Mouse (Mus musculus): ENCODE measurements around the gene Acnat2. TPM values are rescaled to one million over a fixed set of nuclear protein-coding genes. Genes with fewer than 3 reads are reported as not detected.
"Not testable (repeated sequence)": the region's sequence is repeated elsewhere in the genome, so short reads cannot be mapped to it uniquely, and the experiment has no call there.

Acnat2 gene
- 0.94 and 1.2 TPM in 2 replicates for polyA plus RNA-seq (2015; fragmentation: Nextera tagmentation; extraction: Ambion mirVana)

DNA sequence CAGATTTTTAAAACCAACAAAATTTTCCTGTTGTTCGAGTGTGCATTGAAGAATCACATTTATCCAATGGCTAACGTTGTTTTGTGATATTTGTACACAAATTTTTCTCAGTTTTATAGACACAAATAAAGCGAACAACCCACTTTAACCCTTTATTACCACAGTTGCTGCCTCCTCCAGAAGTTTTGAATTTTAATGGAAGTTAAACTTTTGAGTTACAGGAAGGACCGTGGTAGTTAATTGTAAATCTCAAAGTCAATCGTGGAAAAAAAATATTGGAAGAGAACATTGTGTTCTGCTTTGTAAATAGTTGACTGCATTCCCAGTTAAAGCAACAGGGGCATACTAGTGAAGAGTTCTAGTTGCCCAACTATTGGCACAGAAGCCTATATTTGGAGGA is at the start of gene Acnat2:
Acnat2 (minus strand) TSS at position 195 of the 400 bp plus-strand sequence.
- not testable (repeated sequence) for H3K4me1 ChIP-seq; H3K9me3 ChIP-seq (replicated peaks); H3K27ac ChIP-seq; H3K4me3 ChIP-seq (replicated peaks); H3K27me3 ChIP-seq; H3K4me2 ChIP-seq; H3K9ac ChIP-seq; ATAC-seq (replicated peaks; ENCODE audit: low FRiP score); H3K36me3 ChIP-seq
- WGBS = 82% methylated on average over 5 of the region's 5 CpGs

DNA sequence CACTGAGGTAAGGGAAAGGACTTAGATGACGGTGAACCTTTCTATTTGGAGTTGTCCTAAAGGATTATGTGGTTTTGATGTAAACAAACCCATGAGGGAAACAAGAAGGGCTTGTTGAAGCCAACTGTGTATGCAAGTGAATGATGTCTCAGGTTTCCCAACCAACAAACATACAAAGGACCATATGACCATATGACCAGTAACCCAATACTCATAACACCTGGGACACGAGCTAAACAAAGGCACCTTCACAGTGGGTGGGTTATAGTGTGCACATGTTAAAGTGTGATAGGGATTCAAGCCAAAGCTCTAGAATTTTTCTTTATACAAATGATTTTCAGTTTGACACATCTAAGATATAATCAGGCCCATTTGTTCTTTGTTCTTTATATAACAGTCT is 48.2 kb upstream of the Acnat2 start:
- 67% methylated on average over 2 of the region's 2 CpGs for WGBS

DNA sequence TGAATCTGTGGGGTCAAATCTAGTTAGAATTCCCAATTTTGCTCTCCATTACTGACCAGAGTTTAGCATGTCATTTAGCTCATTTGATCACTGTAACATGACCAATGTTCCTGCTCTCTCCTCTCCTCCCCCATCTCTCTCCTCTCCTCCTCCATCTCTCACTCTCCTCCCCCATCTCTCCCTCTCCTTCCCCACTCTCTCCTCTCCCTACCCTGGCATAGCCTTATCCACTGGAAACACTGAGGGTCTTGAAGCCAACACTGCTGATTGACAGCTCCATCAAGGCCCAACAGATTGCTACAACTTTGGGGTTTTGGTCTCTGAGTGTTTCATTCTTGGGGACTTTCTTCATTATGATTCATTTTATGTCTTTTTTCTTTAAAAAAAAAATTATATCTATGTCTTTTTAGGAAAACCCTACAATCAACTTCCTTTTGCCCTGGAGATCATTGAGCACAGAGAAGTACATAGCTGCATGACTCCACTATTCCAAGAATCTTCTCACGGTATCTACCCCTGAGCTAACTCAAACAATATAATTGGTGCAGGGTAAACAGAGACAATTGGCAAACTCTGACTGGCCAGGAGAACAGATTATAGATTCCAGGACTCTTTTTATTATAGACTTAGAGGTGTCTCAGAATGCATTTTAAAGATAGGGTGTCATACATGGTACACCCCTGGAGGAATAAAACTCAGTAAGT is 44.0 kb upstream of the Acnat2 start:
- 91% methylated on average over 1 of the region's 1 CpGs for WGBS
- Histone ChIP-seq H3K27ac (no peak overlapping the region), H3K4me3 (replicated peaks) (no peak overlapping the region), H3K27me3 (no peaks in the 10 kb centered on the region), H3K9ac (no peak overlapping the region), H3K4me2 (no peak overlapping the region), H3K9me3 (replicated peaks) (no peaks in the 10 kb centered on the region), H3K4me1 (no peaks in the 10 kb centered on the region), H3K36me3 (no peaks in the 10 kb centered on the region)
- ATAC-seq (replicated peaks; ENCODE audit: low FRiP score) = no peak

More for the DNA sequence above, 48.2 kb upstream of the Acnat2 start:
- H3K9me3 ChIP-seq (replicated peaks) = no peaks in the 10 kb centered on the region
- no peak overlapping the region for H3K9ac ChIP-seq
- no peaks in the 10 kb centered on the region for H3K4me1 ChIP-seq
- no peak for ATAC-seq (replicated peaks; ENCODE audit: low FRiP score)
- no peak overlapping the region for H3K4me2 ChIP-seq
- H3K27ac ChIP-seq = no peak overlapping the region
- no peaks in the 10 kb centered on the region for H3K36me3 ChIP-seq
- no peaks in the 10 kb centered on the region for H3K27me3 ChIP-seq
- H3K4me3 ChIP-seq (replicated peaks) = no peak overlapping the region

DNA sequence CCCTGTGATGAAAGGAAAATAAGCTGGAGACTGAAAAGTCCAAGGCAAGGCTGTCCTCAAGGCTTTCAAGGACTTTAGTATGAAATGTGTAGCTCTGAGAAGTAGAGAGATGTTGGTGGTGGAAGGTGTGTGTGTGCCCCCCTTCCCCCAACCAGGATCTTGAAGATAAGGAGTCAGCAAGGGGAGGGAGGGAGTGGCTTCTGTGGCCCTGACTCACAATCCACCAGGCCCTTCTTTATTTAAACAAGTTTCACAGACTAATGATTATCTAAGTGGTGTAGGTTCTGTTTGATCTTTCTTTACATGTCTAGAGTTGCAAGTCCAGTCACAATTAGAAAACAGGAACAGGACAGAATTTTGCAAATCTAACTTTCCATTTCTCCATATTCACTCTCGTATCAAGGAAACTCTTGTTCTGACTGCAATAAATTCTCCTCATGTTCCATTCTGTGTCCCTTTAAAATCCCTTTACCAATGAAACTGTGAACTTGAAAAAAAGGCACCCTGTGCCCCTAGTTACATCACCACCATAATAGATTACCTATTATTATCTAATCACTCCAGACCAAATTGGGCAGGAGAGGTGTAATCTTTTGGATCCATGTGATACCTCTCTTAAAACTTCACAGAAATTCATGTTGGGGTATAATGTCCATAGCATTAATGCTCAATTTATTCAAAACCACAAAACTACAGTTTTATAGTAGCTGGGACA is 43.3 kb upstream of the Acnat2 start:
- not testable (repeated sequence) for H3K27ac ChIP-seq; H3K9ac ChIP-seq; H3K27me3 ChIP-seq; H3K4me2 ChIP-seq; H3K4me3 ChIP-seq (replicated peaks); H3K36me3 ChIP-seq; H3K4me1 ChIP-seq; H3K9me3 ChIP-seq (replicated peaks)
- ATAC-seq (replicated peaks; ENCODE audit: low FRiP score) = 0 out of 2 replicates have a peak, but pooled peaks have one; percentile 6
- 72% methylated on average over 1 of the region's 1 CpGs for WGBS

DNA sequence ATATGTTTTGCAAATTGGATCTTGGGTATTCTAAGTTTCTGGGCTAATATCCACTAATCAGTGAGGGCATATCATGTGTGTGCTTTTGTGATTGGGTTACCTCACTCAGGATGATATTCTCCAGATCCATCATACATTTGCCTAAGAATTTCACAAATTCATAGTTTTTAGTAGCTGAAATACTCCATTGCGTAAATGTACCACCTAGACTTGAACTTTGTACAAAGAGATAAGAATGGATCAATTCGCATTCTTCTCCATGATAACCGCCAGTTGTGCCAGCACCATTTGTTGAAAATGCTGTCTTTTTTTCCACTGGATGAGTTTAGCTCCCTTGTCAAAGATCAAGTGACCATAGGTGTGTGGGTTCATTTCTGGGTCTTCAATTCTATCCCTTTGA is 29.0 kb upstream of the Acnat2 start:
- WGBS = 96% methylated on average over 3 of the region's 3 CpGs
- not testable (repeated sequence) for H3K9ac ChIP-seq; H3K4me2 ChIP-seq; ATAC-seq (replicated peaks; ENCODE audit: low FRiP score); H3K27ac ChIP-seq; H3K4me3 ChIP-seq (replicated peaks); H3K9me3 ChIP-seq (replicated peaks); H3K36me3 ChIP-seq; H3K27me3 ChIP-seq; H3K4me1 ChIP-seq

DNA sequence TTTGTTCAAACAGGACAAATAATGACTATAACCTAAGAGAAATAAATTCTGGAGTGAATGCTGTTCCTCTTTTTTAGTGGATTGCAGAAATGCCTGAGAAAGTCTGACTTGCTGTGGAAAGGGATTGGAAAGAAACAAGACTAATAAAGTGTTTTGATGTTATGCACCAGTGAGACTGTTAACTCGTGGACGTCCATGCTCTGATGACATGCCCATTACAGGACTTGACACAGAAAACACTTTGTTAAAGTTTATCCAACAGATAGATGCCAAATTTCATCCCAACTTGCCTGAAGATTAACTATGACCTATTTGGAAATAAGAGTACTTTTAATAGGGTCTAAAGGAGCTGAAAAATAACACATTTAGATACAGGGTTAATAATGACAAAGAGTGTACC is 2.2 kb upstream of the Acnat2 start:
- 52% methylated on average over 2 of the region's 2 CpGs for WGBS
- not testable (repeated sequence) for H3K9ac ChIP-seq; H3K36me3 ChIP-seq; ATAC-seq (replicated peaks; ENCODE audit: low FRiP score); H3K27ac ChIP-seq; H3K27me3 ChIP-seq; H3K4me2 ChIP-seq; H3K4me3 ChIP-seq (replicated peaks); H3K9me3 ChIP-seq (replicated peaks); H3K4me1 ChIP-seq

DNA sequence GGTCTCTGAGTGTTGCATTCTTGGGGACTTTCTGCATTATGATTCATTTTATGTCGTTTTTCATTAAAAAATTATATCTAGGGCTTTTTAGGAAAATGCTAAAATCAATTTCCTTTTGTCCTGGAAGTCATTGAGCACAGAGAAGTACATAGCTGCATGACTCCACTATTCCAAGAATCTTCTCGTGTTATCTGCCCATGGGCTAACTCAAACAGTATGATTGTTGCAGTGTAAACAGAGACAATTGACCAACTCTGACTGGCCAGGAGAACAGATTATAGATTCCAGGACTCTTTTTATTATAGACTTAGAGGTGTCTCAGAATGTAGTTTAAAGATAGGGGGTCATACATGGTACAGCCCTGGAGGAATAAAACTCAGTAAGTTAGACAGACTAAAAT is 21.1 kb downstream of the Acnat2 start:
- no peaks in the 10 kb centered on the region for H3K4me1 ChIP-seq
- H3K4me3 ChIP-seq (replicated peaks) = no peak overlapping the region
- WGBS = 64% methylated on average over 2 of the region's 2 CpGs
- H3K27ac ChIP-seq = no peak overlapping the region
- no peak overlapping the region for H3K4me2 ChIP-seq
- no peaks in the 10 kb centered on the region for H3K36me3 ChIP-seq
- ATAC-seq (replicated peaks; ENCODE audit: low FRiP score) = no peak
- no peaks in the 10 kb centered on the region for H3K9me3 ChIP-seq (replicated peaks)
- H3K27me3 ChIP-seq = no peaks in the 10 kb centered on the region
- H3K9ac ChIP-seq = no peak overlapping the region

DNA sequence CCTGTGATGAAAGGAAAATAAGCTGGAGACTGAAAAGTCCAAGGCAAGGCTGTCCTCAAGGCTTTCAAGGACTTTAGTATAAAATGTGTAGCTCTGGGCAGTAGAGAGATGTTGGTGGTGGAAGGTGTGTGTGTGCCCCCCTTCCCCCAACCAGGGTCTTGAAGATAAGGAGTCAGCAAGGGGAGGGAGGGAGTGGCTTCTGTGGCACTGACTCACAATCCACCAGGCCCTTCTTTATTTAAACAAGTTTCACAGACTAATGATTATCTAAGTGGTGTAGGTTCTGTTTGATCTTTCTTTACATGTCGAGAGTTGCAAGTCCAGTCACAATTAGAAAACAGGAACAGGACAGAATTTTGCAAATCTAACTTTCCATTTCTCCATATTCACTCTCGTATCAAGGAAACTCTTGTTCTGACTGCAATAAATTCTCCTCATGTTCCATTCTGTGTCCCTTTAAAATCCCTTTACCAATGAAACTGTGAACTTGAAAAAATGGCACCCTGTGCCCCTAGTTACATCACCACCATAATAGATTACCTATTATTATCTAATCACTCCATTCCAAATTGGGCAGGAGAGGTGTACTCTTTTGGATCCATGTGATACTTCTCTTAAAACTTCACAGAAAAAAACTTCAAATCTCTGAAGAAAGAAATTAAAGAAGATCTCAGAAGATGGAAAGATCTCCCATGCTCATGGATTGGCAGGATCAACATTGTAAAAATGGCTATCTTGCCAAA is 24.2 kb downstream of the Acnat2 start:
- not testable (repeated sequence) for H3K9me3 ChIP-seq (replicated peaks); H3K36me3 ChIP-seq; H3K4me3 ChIP-seq (replicated peaks); H3K4me2 ChIP-seq; H3K27me3 ChIP-seq; H3K4me1 ChIP-seq; H3K27ac ChIP-seq; H3K9ac ChIP-seq; ATAC-seq (replicated peaks; ENCODE audit: low FRiP score)
- WGBS = 80% methylated on average over 2 of the region's 2 CpGs

DNA sequence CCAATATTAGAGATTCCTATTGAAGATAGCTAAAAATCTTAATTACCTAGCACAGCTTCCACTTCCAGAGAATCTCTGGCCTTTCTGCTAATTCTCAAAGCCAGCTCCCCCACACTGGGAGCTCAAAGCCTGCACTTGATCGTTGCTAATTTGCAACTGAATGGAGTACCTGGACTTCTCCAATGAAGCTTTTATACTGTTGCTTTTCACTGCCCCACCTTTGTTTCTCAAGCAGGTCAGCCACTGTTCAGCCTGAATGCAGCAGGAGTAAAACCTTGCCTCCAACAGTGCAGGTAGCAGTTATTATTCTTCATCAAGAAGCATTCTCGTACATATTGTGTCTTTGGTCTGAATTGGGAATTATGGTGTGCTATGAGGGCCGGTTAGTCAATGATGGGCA is 39.9 kb downstream of the Acnat2 start:
- 80% methylated on average over 3 of the region's 3 CpGs for WGBS
- H3K27ac ChIP-seq; H3K36me3 ChIP-seq; H3K4me1 ChIP-seq; H3K4me3 ChIP-seq (replicated peaks); ATAC-seq (replicated peaks; ENCODE audit: low FRiP score); H3K27me3 ChIP-seq; H3K4me2 ChIP-seq; H3K9ac ChIP-seq: not testable (repeated sequence)
- peaks cover 12% of the 10 kb centered on the region; the same call in 1 of the 2 replicates for H3K9me3 ChIP-seq (replicated peaks)

DNA sequence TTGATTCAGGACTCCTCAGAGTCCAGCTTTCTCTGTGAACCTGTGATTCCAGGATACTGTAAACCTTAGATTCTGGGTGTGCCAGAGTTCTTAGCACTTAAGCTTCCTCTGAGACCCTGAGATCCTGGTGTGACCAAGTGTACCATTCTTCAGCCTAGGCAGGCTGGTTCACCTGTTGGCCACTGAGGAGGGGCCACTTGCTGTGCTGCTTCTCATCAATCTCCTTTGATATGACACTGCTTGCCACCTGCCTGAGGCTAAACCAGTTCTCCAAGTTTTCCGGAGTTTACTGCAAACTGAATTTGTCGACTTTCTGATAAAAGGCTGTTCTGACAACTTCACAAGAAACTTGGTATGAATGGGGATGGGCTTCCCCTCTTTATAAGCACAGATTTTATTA is 50.9 kb downstream of the Acnat2 start:
- H3K27me3 ChIP-seq = no peaks in the 10 kb centered on the region
- no peak overlapping the region for H3K4me3 ChIP-seq (replicated peaks)
- no peaks in the 10 kb centered on the region for H3K4me1 ChIP-seq
- WGBS = 83% methylated on average over 2 of the region's 2 CpGs
- no peak for ATAC-seq (replicated peaks; ENCODE audit: low FRiP score)
- H3K27ac ChIP-seq = no peak overlapping the region
- H3K4me2 ChIP-seq = no peak overlapping the region
- no peaks in the 10 kb centered on the region for H3K9me3 ChIP-seq (replicated peaks)
- H3K9ac ChIP-seq = no peak overlapping the region
- no peaks in the 10 kb centered on the region for H3K36me3 ChIP-seq

DNA sequence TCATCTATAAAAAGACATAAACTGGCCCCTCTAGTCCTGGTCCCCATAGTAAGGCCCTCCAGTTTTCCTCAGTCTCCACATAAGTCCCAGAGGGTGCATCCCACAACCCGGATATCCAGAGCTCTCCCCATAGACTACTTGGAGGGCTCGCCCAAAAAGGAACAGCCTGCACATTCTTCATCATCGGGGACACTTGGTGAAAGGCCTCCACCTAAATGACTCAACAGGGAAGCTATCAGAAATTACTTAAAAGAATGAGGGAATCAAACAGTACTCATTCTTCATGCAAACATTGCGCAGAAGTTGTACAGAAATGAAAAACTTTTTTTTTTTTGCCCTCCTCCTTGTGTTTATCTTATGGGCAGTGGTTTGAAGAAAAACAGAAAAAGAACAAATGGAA is 57.5 kb downstream of the Acnat2 start:
- Histone ChIP-seq H3K27me3 (no peaks in the 10 kb centered on the region), H3K4me2 (no peak overlapping the region), H3K27ac (no peak overlapping the region), H3K4me1 (no peaks in the 10 kb centered on the region), H3K4me3 (replicated peaks) (no peak overlapping the region), H3K9ac (no peak overlapping the region), H3K9me3 (replicated peaks) (no peaks in the 10 kb centered on the region), H3K36me3 (no peaks in the 10 kb centered on the region)
- ATAC-seq (replicated peaks; ENCODE audit: low FRiP score) = no peak
- 92% methylated on average over 4 of the region's 4 CpGs for WGBS

DNA sequence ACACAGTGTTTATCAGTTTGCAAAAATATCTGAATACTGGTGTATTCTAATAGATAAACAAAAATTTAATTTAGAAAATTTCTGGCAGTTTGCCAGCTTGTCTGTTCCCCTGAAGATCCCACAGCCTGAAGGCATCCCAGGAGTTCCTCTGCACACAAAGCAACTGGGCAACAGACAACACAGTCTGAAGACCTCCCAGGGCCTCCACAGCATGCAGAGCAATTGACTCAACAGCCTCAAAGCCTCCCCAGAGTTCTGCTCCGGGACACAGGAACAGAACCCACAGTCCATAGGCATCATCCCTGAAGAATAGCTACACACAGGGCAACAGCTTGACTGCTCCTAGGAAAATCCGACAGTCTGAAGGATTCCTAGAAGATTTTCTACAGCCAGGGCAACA is 59.3 kb downstream of the Acnat2 start:
- no peaks in the 10 kb centered on the region for H3K27me3 ChIP-seq
- H3K4me3 ChIP-seq (replicated peaks) = no peak overlapping the region
- no peaks in the 10 kb centered on the region for H3K36me3 ChIP-seq
- no peak overlapping the region for H3K27ac ChIP-seq
- no peaks in the 10 kb centered on the region for H3K9me3 ChIP-seq (replicated peaks)
- H3K4me1 ChIP-seq = no peaks in the 10 kb centered on the region
- ATAC-seq (replicated peaks; ENCODE audit: low FRiP score) = no peak
- no peak overlapping the region for H3K9ac ChIP-seq
- no peak overlapping the region for H3K4me2 ChIP-seq
- WGBS = 75% methylated on average over 2 of the region's 2 CpGs
